Mouse (Mus musculus) kidney, adult 2 months (tissue): Measurements from ENCODE around the gene Mettl18.
"Not testable (repeated sequence)": the region's sequence is repeated elsewhere in the genome, so short reads cannot be mapped to it uniquely, and the experiment has no call there.

Source experiments
- CTCF ChIP-seq: fragments of 200-500 bp; conservative IDR thresholded peaks from 2 replicates; pipeline ENCODE4 v1.5.1; 2011; ENCODE audit warnings: low read depth, mild to moderate bottlenecking, control low read depth, low read length, moderate library complexity, mixed read lengths; ENCODE audit not compliant: insufficient read depth, insufficient read length
- POLR2A ChIP-seq: fragments of 200-500 bp; IDR thresholded peaks from one replicate; pipeline ENCODE4 v1.6.1; 2011; ENCODE audit warnings: low read depth, low read length, control low read depth

GRCm38 (mm10) chr1:164022106-164022505, 27.4 kb downstream of the Mettl18 start:
- not testable (repeated sequence) for TF ChIP-seq POLR2A, CTCF
